Mouse (Mus musculus) forebrain, postnatal 0 days (tissue): Measurements from ENCODE around the gene Xrn1. TPM values are rescaled to one million over a fixed set of nuclear protein-coding genes. Genes with fewer than 3 reads are reported as not detected.

Experiments
- ATAC-seq: fragments of 200-750 bp; cut with Nextera tagmentation; 2 replicates; pipeline ENCODE4 v1.8.0; 2017; ENCODE audit warnings: mild to moderate bottlenecking, moderate library complexity
- DNase-seq: peaks from one replicate; pipeline ENCODE4 v3.0.0-alpha.2; 2015
- H3K27ac ChIP-seq: fragments of 300-500 bp; sonication (generic); 2 replicates; pipeline ENCODE4 v1.5.1; 2014; ENCODE audit warnings: low read depth, mild to moderate bottlenecking, antibody characterized with exemption, low read length, moderate library complexity, mixed read lengths
- H3K27me3 ChIP-seq: fragments of 300-500 bp; sonication (generic); 2 replicates; pipeline ENCODE4 v1.6.1; 2014; ENCODE audit warnings: mild to moderate bottlenecking, low read length, mixed read lengths; ENCODE audit not compliant: insufficient read depth
- H3K36me3 ChIP-seq: fragments of 300-500 bp; sonication (generic); 2 replicates; pipeline ENCODE4 v1.6.1; 2014; ENCODE audit warnings: mild to moderate bottlenecking, moderate library complexity; ENCODE audit not compliant: insufficient read depth
- H3K4me1 ChIP-seq: fragments of 300-500 bp; sonication (generic); 2 replicates; pipeline ENCODE4 v1.6.1; 2014; ENCODE audit warnings: antibody characterized with exemption; ENCODE audit not compliant: insufficient read depth
- H3K4me2 ChIP-seq: fragments of 300-500 bp; sonication (generic); 2 replicates; pipeline ENCODE4 v1.6.1; 2014; ENCODE audit warnings: low read depth, mild to moderate bottlenecking, moderate library complexity
- H3K4me3 ChIP-seq: fragments of 300-500 bp; sonication (generic); 2 replicates; pipeline ENCODE4 v1.5.1; 2014; ENCODE audit warnings: low read depth, low read length, mixed read lengths
- H3K9ac ChIP-seq: fragments of 300-500 bp; sonication (generic); 2 replicates; pipeline ENCODE4 v1.6.1; 2014; ENCODE audit warnings: mild to moderate bottlenecking
- H3K9me3 ChIP-seq: fragments of 300-500 bp; sonication (generic); 2 replicates; pipeline ENCODE4 v1.6.1; 2016; ENCODE audit warnings: low read length
- CTCF ChIP-seq: sonication (generic); IDR thresholded peaks from 2 replicates; pipeline ENCODE4 v1.5.1; 2016; ENCODE audit warnings: antibody characterized with exemption, control low read depth, low read depth
- WGBS: fragments of 180-500 bp; shearing (Covaris S2); extraction: QIAGEN DNeasy Blood & Tissue Kit; methylation state at CpG from one replicate; pipeline ENCODE4 v1.1.7; 2014; 5-methylcytosine and 5-hydroxymethylcytosine counted together
- polyA plus RNA-seq: library from polyadenylated mRNA; unstranded; fragments of >200 nt; fragmentation: Nextera tagmentation; extraction: Ambion mirVana; gene quantifications from 2 replicates; pipeline ENCODE4 v1.2.1, GENCODE M21; 2015
- total RNA-seq: library from RNA; depleted of rRNA; stranded (reverse); fragments of >200 nt; gene quantifications from 2 replicates; pipeline ENCODE4 v1.2.3, GENCODE M21; 2014

Xrn1 gene
- total and polyA plus RNA-seq, 2 experiments from 2014 or later = 12.6 to 23.7 TPM

- WGBS = 65% methylated on average over 6 of the region's 6 CpGs
- Histone ChIP-seq H3K27me3 (no peaks in the 10 kb centered on the region), H3K9me3 (no peaks in the 10 kb centered on the region), H3K9ac (no peak overlapping the region), H3K4me3 (no peak overlapping the region), H3K27ac (no peak overlapping the region), H3K4me2 (no peak overlapping the region), H3K36me3 (peaks cover 1% of the 10 kb centered on the region), H3K4me1 (no peaks in the 10 kb centered on the region)
- ATAC-seq (no peak), DNase-seq (no peak)
- TF ChIP-seq CTCF = no peak
These were observed 4.7 kb downstream of the Xrn1 start for GRCm38 (mm10) chr9:95959246-95959645.

DNA sequence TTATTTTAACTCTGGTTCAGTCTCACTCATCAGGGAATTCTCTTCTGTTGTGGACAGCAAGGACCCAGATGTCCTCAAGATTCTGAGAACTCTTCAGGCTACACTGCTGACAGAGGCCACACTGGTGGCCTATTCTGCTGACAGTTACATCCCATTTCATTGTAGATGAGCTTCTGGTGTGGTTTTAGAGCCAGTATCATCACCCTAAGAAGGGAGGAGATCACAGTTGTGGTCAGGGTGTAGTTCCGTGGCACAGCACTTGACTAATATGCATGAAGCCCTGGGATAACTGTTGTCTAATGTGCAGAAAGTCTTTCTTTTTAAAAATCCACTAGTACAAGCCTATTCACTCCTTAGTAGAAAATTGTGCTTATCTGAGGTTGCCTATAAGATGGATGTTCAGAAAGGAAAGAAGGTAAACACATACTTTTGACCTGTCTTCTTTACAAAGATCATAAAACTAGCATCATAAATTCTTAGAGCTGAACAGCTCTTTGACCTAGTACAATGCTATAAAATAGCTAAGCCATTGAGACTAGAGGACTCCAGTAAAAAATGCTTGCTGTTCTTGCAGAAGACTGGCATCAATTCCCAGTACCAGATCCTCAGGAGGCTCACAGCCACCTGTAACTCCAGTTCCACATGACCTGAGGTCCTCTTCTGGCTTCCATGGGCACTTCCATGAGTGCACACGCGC is 5.3 kb downstream of the Xrn1 start:
- H3K27ac ChIP-seq = no peak overlapping the region
- no peaks in the 10 kb centered on the region for H3K27me3 ChIP-seq
- no peak for TF ChIP-seq CTCF
- H3K4me3 ChIP-seq = no peak overlapping the region
- no peaks in the 10 kb centered on the region for H3K4me1 ChIP-seq
- no peak for ATAC-seq
- no peak overlapping the region for H3K4me2 ChIP-seq
- H3K36me3 ChIP-seq = peaks cover 8% of the 10 kb centered on the region
- DNase-seq = no peak
- H3K9me3 ChIP-seq = no peaks in the 10 kb centered on the region
- 95% methylated on average over 3 of the region's 3 CpGs for WGBS
- no peak overlapping the region for H3K9ac ChIP-seq

DNA sequence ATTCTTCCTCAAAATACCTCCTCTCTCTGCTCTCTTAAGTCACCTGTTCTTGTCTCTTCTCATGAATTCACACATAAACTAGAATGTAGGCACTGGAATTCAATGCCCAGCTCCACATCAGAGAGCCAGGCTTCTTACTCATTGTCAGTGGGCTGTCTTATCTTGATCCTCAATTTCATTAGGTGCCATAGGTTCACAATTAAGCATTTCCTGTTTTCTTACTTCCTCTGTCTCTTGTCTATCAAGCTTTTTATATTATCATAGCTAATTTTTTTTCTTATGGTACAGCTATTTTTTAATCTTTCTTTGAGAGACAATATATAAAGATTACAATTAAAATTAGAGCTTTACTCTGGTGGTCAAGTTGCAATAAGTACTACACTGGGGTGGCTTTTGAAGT is 6.5 kb downstream of the Xrn1 start:
- no peak for DNase-seq
- no peak for ATAC-seq
- no peaks in the 10 kb centered on the region for H3K9me3 ChIP-seq
- no peaks in the 10 kb centered on the region for H3K4me1 ChIP-seq
- no peak for TF ChIP-seq CTCF
- H3K27me3 ChIP-seq = no peaks in the 10 kb centered on the region
- H3K4me2 ChIP-seq = no peak overlapping the region
- no peak overlapping the region for H3K9ac ChIP-seq
- H3K4me3 ChIP-seq = no peak overlapping the region
- H3K36me3 ChIP-seq = peaks cover 10% of the 10 kb centered on the region
- H3K27ac ChIP-seq = no peak overlapping the region

DNA sequence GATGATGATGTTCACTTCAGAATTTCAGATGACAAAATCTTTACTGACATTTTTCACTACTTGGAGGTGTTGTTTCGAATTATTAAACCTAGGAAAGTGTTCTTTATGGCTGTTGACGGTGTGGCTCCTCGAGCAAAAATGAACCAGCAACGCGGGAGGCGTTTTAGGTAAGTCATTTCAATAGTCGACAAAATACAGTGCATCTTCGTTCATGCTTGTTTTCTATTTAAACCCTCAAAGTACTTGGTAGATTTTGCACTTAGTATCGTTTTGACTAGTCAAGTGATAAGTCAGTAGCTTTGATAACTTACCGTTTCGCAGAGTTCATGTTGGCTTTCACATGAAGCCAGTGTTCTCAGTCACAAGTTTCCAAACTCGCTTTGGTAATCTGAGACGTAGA is 9.5 kb downstream of the Xrn1 start:
- TF ChIP-seq CTCF = no peak
- Histone ChIP-seq H3K4me2 (no peak overlapping the region), H3K4me1 (no peaks in the 10 kb centered on the region), H3K36me3 (peaks cover 26% of the 10 kb centered on the region), H3K9me3 (no peaks in the 10 kb centered on the region), H3K9ac (no peak overlapping the region), H3K27ac (no peak overlapping the region), H3K4me3 (no peak overlapping the region), H3K27me3 (no peaks in the 10 kb centered on the region)
- DNase-seq (no peak), ATAC-seq (no peak)
- 97% methylated on average over 13 of the region's 13 CpGs for WGBS

GRCm38 (mm10) chr9:95978279-95978678 is 23.7 kb downstream of the Xrn1 start:
- no peak overlapping the region for H3K27ac ChIP-seq
- DNase-seq (no peak), ATAC-seq (no peak)
- H3K9ac ChIP-seq = no peak overlapping the region
- no peak for TF ChIP-seq CTCF
- H3K4me2 ChIP-seq = no peak overlapping the region
- H3K36me3 ChIP-seq = peaks cover 54% of the 10 kb centered on the region
- H3K9me3 ChIP-seq = no peaks in the 10 kb centered on the region
- no peaks in the 10 kb centered on the region for H3K27me3 ChIP-seq
- H3K4me1 ChIP-seq = no peaks in the 10 kb centered on the region
- WGBS = 97% methylated on average over 2 of the region's 2 CpGs
- H3K4me3 ChIP-seq = no peak overlapping the region

GRCm38 (mm10) chr9:95979896-95980295 is 25.3 kb downstream of the Xrn1 start:
- Histone ChIP-seq H3K27me3 (no peaks in the 10 kb centered on the region), H3K4me1 (no peaks in the 10 kb centered on the region), H3K36me3 (peaks cover 51% of the 10 kb centered on the region), H3K9ac (no peak overlapping the region), H3K9me3 (no peaks in the 10 kb centered on the region), H3K4me3 (no peak overlapping the region), H3K4me2 (no peak overlapping the region), H3K27ac (no peak overlapping the region)
- DNase-seq = no peak
- no peak for TF ChIP-seq CTCF
- WGBS = 86% methylated on average over 6 of the region's 6 CpGs
- ATAC-seq = no peak

GRCm38 (mm10) chr9:95992255-95992654 is 37.7 kb downstream of the Xrn1 start:
- 97% methylated on average over 2 of the region's 2 CpGs for WGBS
- no peak overlapping the region for H3K4me3 ChIP-seq
- DNase-seq (no peak), ATAC-seq (no peak)
- no peak overlapping the region for H3K27ac ChIP-seq
- H3K4me1 ChIP-seq = no peaks in the 10 kb centered on the region
- no peak overlapping the region for H3K9ac ChIP-seq
- H3K9me3 ChIP-seq = no peaks in the 10 kb centered on the region
- TF ChIP-seq CTCF = no peak
- H3K36me3 ChIP-seq = peaks cover 48% of the 10 kb centered on the region
- H3K27me3 ChIP-seq = no peaks in the 10 kb centered on the region
- no peak overlapping the region for H3K4me2 ChIP-seq

GRCm38 (mm10) chr9:96004455-96004854 is 49.9 kb downstream of the Xrn1 start:
- H3K36me3 ChIP-seq = peaks cover 65% of the 10 kb centered on the region
- TF ChIP-seq CTCF = no peak
- H3K4me1 ChIP-seq = no peaks in the 10 kb centered on the region
- no peak overlapping the region for H3K9ac ChIP-seq
- H3K9me3 ChIP-seq = no peaks in the 10 kb centered on the region
- no peak overlapping the region for H3K4me2 ChIP-seq
- no peak for DNase-seq
- H3K4me3 ChIP-seq = no peak overlapping the region
- H3K27me3 ChIP-seq = no peaks in the 10 kb centered on the region
- WGBS = 97% methylated on average over 7 of the region's 7 CpGs
- no peak for ATAC-seq
- no peak overlapping the region for H3K27ac ChIP-seq
